Mouse (Mus musculus) limb, embryonic 11.5 days (tissue): ENCODE results near the gene Ccdc43. TPM values are rescaled to one million over a fixed set of nuclear protein-coding genes. Genes with fewer than 3 reads are reported as not detected.

Experiments used
- microRNA-seq: library from miRNA; unstranded; fragments of <30 nt; microRNA quantifications from one replicate; pipeline ENCODE4, GENCODE M21; 2016
- polyA plus RNA-seq: library from polyadenylated mRNA; unstranded; fragments of >200 nt; fragmentation: Nextera tagmentation; extraction: Ambion mirVana; gene quantifications from 2 replicates; pipeline ENCODE4 v1.2.1, GENCODE M21; 2014

Gene Ccdc43
- polyA plus RNA-seq, 1 experiment from 2014 or later = 58.4 TPM

Small RNAs within 50 kb of the gene (microRNA-seq; reads per million reads assigned to microRNA genes)
- gene Gm22920 = not detected

Other genes with a start within 250 kb of the Ccdc43 start
- 3.4 and 4.4 TPM in 2 replicates for gene Itga2b, start 227.7 kb downstream of the Ccdc43 start, polyA plus RNA-seq
- 52.9 and 55.0 TPM in 2 replicates for gene Gpatch8, start 141.4 kb downstream of the Ccdc43 start, polyA plus RNA-seq
- gene Gm11627, start 118.3 kb downstream of the Ccdc43 start, polyA plus RNA-seq = 3.9 and 4.2 TPM in 2 replicates
- gene Fzd2, start 93.4 kb downstream of the Ccdc43 start, polyA plus RNA-seq = 57.2 and 57.4 TPM in 2 replicates
- 0.35 and 1.2 TPM in 2 replicates for gene Meioc, start 34.1 kb downstream of the Ccdc43 start, polyA plus RNA-seq
- gene Adam11, start 63.7 kb upstream of the Ccdc43 start, polyA plus RNA-seq = 14.2 and 15.4 TPM in 2 replicates
- 105 and 106 TPM in 2 replicates for gene Gjc1, start 121.9 kb upstream of the Ccdc43 start, polyA plus RNA-seq
- gene Higd1b, start 138.1 kb upstream of the Ccdc43 start, polyA plus RNA-seq = 0.23 TPM in 1 of 2 replicates, not detected in the other
- 276 and 303 TPM in 2 replicates for gene Eftud2, start 183.2 kb upstream of the Ccdc43 start, polyA plus RNA-seq
- 0.99 and 1.4 TPM in 2 replicates for gene Ccdc103, start 183.4 kb upstream of the Ccdc43 start, polyA plus RNA-seq
- 0.11 TPM in 1 of 2 replicates, not detected in the other for gene Fam187a, start 187.4 kb upstream of the Ccdc43 start, polyA plus RNA-seq
- 0.16 and 0.18 TPM in 2 replicates for gene Gfap, start 203.1 kb upstream of the Ccdc43 start, polyA plus RNA-seq
- gene Kif18b, start 227.3 kb upstream of the Ccdc43 start, polyA plus RNA-seq = 10.6 and 10.8 TPM in 2 replicates
- gene C1ql1, start 248.9 kb upstream of the Ccdc43 start, polyA plus RNA-seq = 0.85 and 0.88 TPM in 2 replicates